Mouse (Mus musculus): Measurements from ENCODE around the gene Xiap.

Xiap gene

GRCm38 (mm10) chrX:42087731-42088130 is 28.3 kb downstream of the Xiap start:
- DNase-seq (ENCODE audit: low spot score in 2 of 2) = no peak

GRCm38 (mm10) chrX:42088136-42088535 is 28.7 kb downstream of the Xiap start:
- DNase-seq (ENCODE audit: low spot score in 2 of 2) = no peak

- DNase-seq (ENCODE audit: low spot score in 2 of 2) = no peak
Observed at GRCm38 (mm10) chrX:42107137-42107536, 47.7 kb downstream of the Xiap start.

GRCm38 (mm10) chrX:42110585-42110984 is 51.1 kb downstream of the Xiap start:
- no peak for DNase-seq (ENCODE audit: low spot score in 2 of 2)

- DNase-seq (ENCODE audit: low spot score in 2 of 2) = no peak
Observed at GRCm38 (mm10) chrX:42119442-42120048, 60.1 kb downstream of the Xiap start.

- DNase-seq (ENCODE audit: low spot score in 2 of 2) = no peak
Observed at GRCm38 (mm10) chrX:42124963-42125697, 65.7 kb downstream of the Xiap start.

GRCm38 (mm10) chrX:42139882-42140281 is 80.4 kb downstream of the Xiap start:
- DNase-seq (ENCODE audit: low spot score in 2 of 2) = no peak

- no peak for DNase-seq (ENCODE audit: low spot score in 2 of 2)
Observed at GRCm38 (mm10) chrX:42142620-42143019, 83.1 kb downstream of the Xiap start.

GRCm38 (mm10) chrX:42143991-42144390 is 84.5 kb downstream of the Xiap start:
- DNase-seq (ENCODE audit: low spot score in 2 of 2) = no peak

GRCm38 (mm10) chrX:42148016-42148451 is 88.6 kb downstream of the Xiap start:
- no peak for DNase-seq (ENCODE audit: low spot score in 2 of 2)

- DNase-seq (ENCODE audit: low spot score in 2 of 2) = peak; percentile 83 to 85
Observed at GRCm38 (mm10) chrX:42148788-42149556, 89.5 kb downstream of the Xiap start, which contains the start of gene Stag2. Gene Stag2, plus strand, starts transcription at chrX:42149317.

- DNase-seq (ENCODE audit: low spot score in 2 of 2) = peak; percentile 21 to 58
Observed at GRCm38 (mm10) chrX:42149557-42150345, 90.3 kb downstream of the Xiap start.

GRCm38 (mm10) chrX:42150346-42151023 is 91.0 kb downstream of the Xiap start:
- peak; percentile 58 to 68 for DNase-seq (ENCODE audit: low spot score in 2 of 2)

- no peak for DNase-seq (ENCODE audit: low spot score in 2 of 2)
Observed at GRCm38 (mm10) chrX:42151024-42151754, 91.7 kb downstream of the Xiap start.

GRCm38 (mm10) chrX:42151903-42152369 is 92.5 kb downstream of the Xiap start:
- peak; percentile 37 to 52 for DNase-seq (ENCODE audit: low spot score in 2 of 2)

- DNase-seq (ENCODE audit: low spot score in 2 of 2) = no peak
Observed at GRCm38 (mm10) chrX:42153056-42153455, 93.6 kb downstream of the Xiap start.
